Mouse (Mus musculus) gonadal fat pad, adult 2 months (tissue): ENCODE results near the gene Asb9. TPM values are rescaled to one million over a fixed set of nuclear protein-coding genes. Genes with fewer than 3 reads are reported as not detected.

Experiments
- DNase-seq: peaks from one replicate; pipeline ENCODE4 v3.0.0-alpha.2; 2012; ENCODE audit warnings: low read depth
- polyA plus RNA-seq: library from polyadenylated mRNA; depleted of rRNA; stranded (reverse); fragments of >200 nt; gene quantifications from 2 replicates; pipeline ENCODE4 v1.2.3, GENCODE M21; 2012; rRNA removed

Asb9 gene
- 0.27 and 0.32 TPM in 2 replicates for polyA plus RNA-seq

DNA sequence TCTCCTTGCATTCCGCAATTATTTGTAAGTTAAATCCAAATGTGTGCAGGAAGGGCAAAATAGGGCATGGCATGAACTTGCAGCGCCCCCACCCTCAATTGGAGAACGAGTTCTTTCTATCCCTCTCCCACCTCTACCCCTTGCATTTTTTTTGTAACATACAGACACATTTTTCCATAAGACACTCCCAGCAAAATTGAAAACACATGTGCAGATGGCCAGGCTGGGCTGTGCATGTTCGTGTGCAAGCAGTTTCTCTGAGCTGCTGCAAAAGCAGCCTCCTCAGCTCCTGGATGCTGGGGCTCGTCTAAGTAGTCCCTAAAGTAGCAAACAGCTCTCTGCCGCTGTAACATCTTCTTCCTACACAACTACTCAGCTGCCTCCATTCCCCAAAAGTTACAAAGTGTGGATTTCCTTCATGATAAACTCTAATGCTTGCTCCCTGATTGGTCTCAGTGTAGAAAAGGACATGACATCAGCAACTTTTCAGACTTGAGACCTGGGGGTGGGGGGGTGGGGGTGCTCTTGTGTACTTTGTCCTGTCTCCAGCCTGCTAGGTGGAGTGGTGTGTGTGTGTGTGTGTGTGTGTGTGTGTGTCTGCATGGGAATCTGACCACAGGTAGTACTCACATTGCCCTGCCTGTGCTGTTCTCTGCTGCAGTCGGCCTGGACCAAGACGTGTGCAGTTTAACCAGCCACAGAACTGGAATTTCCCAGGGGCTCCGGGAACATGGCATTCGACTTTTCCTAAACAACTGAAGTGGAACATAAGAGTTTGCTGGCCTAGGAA lies at the start of gene Asb9:
Gene Asb9, plus strand, starts transcription at position 619 of the 790 bp plus-strand sequence.
- DNase-seq = no peak

DNA sequence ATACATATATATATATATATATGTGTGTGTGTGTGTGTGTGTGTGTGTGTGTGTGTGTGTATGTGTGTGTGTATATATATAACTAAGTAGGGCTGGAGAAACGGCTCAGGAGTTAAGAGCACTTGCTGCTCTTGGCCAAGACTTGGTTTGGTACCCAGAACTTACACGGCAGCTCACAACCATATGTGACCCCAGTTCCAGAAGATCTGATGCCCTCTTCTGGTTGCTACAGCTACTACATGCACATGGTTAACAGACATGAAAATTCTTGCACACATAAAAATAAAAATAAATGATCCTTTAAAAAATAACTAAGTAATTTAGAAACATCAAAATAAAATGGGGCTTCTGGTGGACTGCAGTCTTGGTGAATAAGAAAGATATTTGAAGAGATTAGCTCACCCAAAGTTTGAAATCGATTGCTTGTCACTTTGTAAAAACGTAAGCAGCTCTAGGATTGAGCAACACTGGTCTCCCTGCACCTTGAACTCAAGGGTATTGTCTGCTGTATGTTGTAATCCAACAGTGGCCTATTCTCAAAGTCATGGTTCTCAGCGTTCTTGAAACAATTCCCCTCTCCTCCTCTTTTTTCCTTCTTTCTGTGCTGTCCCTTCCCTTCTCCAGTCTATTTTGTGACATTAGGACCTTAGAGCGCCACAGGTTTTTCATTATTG lies 46.8 kb upstream of the Asb9 start:
- no peak for DNase-seq

GRCm38 (mm10) chrX:164502258-164502657 lies 3.9 kb upstream of the Asb9 start:
- no peak for DNase-seq

DNA sequence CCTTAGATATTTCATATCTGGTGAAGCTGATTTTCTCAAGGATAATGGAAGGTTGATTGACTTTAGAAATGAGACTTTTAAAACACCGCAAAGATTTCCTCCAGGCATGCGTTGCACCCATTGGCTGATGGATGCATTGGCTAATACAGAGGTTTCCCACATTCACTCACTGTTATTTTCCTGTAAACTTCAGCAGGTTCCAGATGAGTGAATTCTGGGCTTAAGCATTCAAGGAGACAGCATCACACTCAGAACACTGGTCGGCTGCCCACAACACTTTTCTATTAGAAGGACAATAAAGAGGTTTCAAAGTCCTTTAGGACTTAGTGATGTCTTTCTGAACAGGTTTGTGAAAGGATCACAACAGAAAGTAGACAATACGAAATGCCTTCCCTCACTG lies 941 bp downstream of the Asb9 start:
- no peak for DNase-seq

- no peak for DNase-seq
These were observed 2.6 kb downstream of the Asb9 start for GRCm38 (mm10) chrX:164508728-164509127.

- no peak for DNase-seq
These were observed 16.0 kb downstream of the Asb9 start for GRCm38 (mm10) chrX:164522138-164522537.

DNA sequence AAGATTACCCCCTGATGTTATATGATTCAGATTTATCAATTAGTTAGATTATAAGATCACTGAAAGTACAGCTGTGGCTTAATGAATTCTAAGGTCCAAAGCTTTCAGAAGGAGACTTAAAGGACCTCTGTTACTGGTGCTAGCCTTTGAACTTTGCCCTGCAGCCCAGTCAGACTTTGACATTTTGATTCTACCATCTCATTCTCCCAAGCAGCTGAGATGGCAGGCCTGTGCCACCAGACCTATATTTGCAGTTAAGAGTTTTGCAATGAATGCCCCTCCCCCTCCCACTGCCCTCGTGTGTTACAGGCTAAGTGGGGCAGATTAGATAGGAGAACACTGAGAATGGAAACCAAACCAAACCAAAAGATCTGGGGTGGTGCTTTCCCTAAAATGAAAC lies 20.4 kb downstream of the Asb9 start:
- no peak for DNase-seq

DNA sequence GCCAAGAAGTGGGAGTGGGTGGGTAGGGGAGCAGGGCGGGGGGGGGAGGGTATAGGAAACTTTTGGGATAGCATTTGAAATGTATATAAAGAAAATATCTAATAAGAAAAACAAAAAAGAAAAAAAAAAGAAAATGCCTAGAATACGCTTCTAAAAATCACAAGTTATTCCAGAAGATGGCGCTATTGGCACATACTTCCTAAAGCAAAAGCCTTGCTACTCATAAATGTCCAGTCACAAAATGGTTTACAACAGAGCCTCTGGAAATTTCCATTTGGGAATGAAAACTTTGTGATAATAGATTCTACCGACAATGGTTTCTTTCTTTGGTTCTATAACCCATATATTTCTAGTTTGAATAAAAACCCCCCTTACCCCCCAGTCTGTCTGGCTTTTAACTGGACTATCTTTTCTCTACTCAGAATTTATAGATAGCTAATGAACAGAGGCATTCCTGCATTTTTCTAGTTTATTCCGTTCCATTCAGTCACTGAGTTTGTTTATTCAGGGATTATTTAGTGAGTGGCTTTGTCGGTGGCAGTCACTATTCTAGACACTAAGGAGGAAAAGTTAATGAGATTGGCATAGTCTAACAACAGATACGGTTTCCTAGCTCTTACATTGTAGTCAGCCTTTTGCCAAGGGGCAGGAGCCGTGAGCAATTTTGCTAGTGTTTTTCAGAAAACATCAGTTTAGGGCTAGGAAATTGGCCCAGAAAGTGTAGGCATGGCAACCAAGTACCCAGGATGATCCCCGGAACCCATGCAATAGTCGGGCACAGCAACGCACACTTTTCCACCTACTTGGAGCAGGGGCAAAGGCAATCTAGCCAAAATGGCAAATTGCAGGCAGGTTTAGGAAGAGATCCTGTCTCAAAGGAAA lies 35.5 kb downstream of the Asb9 start:
- DNase-seq = no peak

DNA sequence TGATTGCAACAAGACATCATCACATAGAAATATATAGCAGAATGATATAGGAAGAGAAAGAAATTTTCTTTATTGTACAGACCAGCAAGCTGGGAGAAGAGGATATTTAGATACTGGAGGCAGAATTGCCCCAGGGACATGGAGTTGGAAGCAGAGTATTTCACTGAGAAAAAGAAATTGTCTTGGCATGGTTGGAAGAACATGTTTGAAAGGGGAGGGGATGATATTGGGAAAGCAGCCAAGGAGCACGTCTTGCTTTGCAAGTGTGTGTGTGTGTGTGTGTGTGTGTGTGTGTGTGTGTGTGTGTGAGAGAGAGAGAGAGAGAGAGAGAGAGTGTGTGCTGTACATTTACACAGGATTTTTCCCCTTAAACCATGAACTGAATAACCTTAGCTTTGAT lies 64.1 kb downstream of the Asb9 start:
- no peak for DNase-seq

DNA sequence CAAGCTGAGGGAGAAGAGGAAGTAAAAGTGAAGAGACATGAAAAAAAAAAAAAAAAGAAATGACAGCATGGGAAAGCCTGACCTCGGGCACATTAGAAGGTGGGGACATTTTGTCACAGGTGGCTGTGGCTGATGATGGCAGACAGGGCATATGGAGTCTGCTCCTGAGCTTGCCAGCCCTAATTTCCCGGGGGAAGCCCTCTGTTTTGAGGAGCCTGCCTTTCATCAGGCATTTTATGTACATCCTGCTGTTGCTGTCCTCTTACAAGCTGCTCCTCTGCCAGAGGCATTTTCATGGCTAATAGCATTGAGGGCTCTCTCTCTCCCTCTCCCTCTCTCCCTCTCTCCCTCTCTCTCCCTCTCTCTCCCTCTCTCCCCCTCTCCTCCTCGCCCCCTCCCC lies 70.8 kb downstream of the Asb9 start:
- no peak for DNase-seq

Other genes with a start within 250 kb of the Asb9 start
- gene Bmx, start 248.1 kb upstream of the Asb9 start, polyA plus RNA-seq = 0.58 and 0.66 TPM in 2 replicates
- 1.9 and 3.2 TPM in 2 replicates for gene Pir, start 237.0 kb upstream of the Asb9 start, polyA plus RNA-seq
- gene Vegfd, start 132.9 kb upstream of the Asb9 start, polyA plus RNA-seq = 8.1 and 10.4 TPM in 2 replicates
- 9.0 and 9.8 TPM in 2 replicates for gene Piga, start 86.5 kb upstream of the Asb9 start, polyA plus RNA-seq
- 51.0 and 59.2 TPM in 2 replicates for gene Asb11, start 69.3 kb upstream of the Asb9 start, polyA plus RNA-seq